Mouse (Mus musculus) small intestine, adult 2 months (tissue): ENCODE results near the gene Setd7. TPM values are rescaled to one million over a fixed set of nuclear protein-coding genes. Genes with fewer than 3 reads are reported as not detected.

Experiments
- H3K27ac ChIP-seq: fragments of 200-500 bp; 2 replicates; pipeline ENCODE4 v1.5.1; 2012; ENCODE audit warnings: low read depth, low read length, control low read depth, inconsistent platforms; ENCODE audit not compliant: insufficient read depth
- H3K27me3 ChIP-seq: fragments of 200-500 bp; 2 replicates; pipeline ENCODE4 v1.6.1; 2012; ENCODE audit warnings: mild to moderate bottlenecking, moderate library complexity, low read length, inconsistent platforms; ENCODE audit not compliant: control insufficient read depth, insufficient read depth
- H3K36me3 ChIP-seq: fragments of 200-500 bp; 2 replicates; pipeline ENCODE4 v1.6.1; 2012; ENCODE audit warnings: mild to moderate bottlenecking, low read length, control low read depth, inconsistent platforms; ENCODE audit not compliant: control insufficient read depth, insufficient read depth
- H3K4me1 ChIP-seq: fragments of 200-500 bp; 2 replicates; pipeline ENCODE4 v1.6.1; 2012; ENCODE audit warnings: low read length, inconsistent platforms, mixed read lengths; ENCODE audit not compliant: control insufficient read depth, insufficient read depth, insufficient read length
- H3K4me3 ChIP-seq: fragments of 200-500 bp; 2 replicates; pipeline ENCODE4 v1.5.1; 2012; ENCODE audit warnings: low read depth, mild to moderate bottlenecking, control low read depth, inconsistent platforms, low read length, moderate library complexity
- CTCF ChIP-seq: fragments of 200-500 bp; IDR thresholded peaks from 2 replicates; pipeline ENCODE4 v1.5.1; 2012; ENCODE audit warnings: low read depth, mild to moderate bottlenecking, control low read depth, inconsistent platforms, low read length, moderate library complexity, mixed read lengths; ENCODE audit not compliant: insufficient replicate concordance, insufficient read length; ENCODE audit errors: extremely low read depth
- POLR2A ChIP-seq: fragments of 200-500 bp; IDR thresholded peaks from 2 replicates; pipeline ENCODE4 v1.6.1; 2012; ENCODE audit warnings: low read depth, mild to moderate bottlenecking, control low read depth, inconsistent platforms, low read length, moderate library complexity
- WGBS: fragments of 180-500 bp; shearing (Covaris S2); methylation state at CpG from one replicate; pipeline ENCODE4 v1.1.7; 2018; 5-methylcytosine and 5-hydroxymethylcytosine counted together
- polyA plus RNA-seq: library from polyadenylated mRNA; depleted of rRNA; stranded (reverse); fragments of >200 nt; gene quantifications from 2 replicates; pipeline ENCODE4 v1.2.3, GENCODE M21; 2012

Gene Setd7
- polyA plus RNA-seq, 1 experiment: 8.9 TPM

GRCm38 (mm10) chr3:51544442-51545128 lies 16.1 kb downstream of the Setd7 start:
- Histone ChIP-seq H3K27me3 (no peaks in the 10 kb centered on the region), H3K27ac (no peak overlapping the region), H3K4me1 (peaks cover 3% of the 10 kb centered on the region; the same call in 1 of the 2 replicates), H3K36me3 (peaks cover 31% of the 10 kb centered on the region), H3K4me3 (no peak overlapping the region)
- WGBS: 90% methylated on average over 19 of the region's 19 CpGs
- TF ChIP-seq POLR2A: no peak
- TF ChIP-seq CTCF: no peak

- H3K27me3 ChIP-seq: no peaks in the 10 kb centered on the region
- 95% methylated on average over 9 of the region's 9 CpGs for WGBS
- peaks cover 43% of the 10 kb centered on the region for H3K36me3 ChIP-seq
- H3K4me1 ChIP-seq: no peaks in the 10 kb centered on the region
- H3K4me3 ChIP-seq: no peak overlapping the region
- H3K27ac ChIP-seq: no peak overlapping the region
- TF ChIP-seq CTCF: no peak
- TF ChIP-seq POLR2A: no peak
Measured at GRCm38 (mm10) chr3:51540659-51541058, 20.0 kb downstream of the Setd7 start.

GRCm38 (mm10) chr3:51539567-51540408 lies 20.9 kb downstream of the Setd7 start:
- no peak overlapping the region for H3K27ac ChIP-seq
- no peak overlapping the region for H3K4me3 ChIP-seq
- TF ChIP-seq POLR2A (no peak), CTCF (peak; percentile 89; the same call in 1 of the 2 replicates)
- H3K36me3 ChIP-seq: peaks cover 50% of the 10 kb centered on the region
- 45% methylated on average over 15 of the region's 15 CpGs for WGBS
- no peaks in the 10 kb centered on the region for H3K27me3 ChIP-seq
- H3K4me1 ChIP-seq: no peaks in the 10 kb centered on the region

- Histone ChIP-seq H3K27ac (no peak overlapping the region), H3K27me3 (no peaks in the 10 kb centered on the region), H3K4me1 (peaks cover 14% of the 10 kb centered on the region), H3K4me3 (no peak overlapping the region), H3K36me3 (peaks cover 53% of the 10 kb centered on the region)
- 80% methylated on average over 9 of the region's 9 CpGs for WGBS
- TF ChIP-seq POLR2A: no peak
- no peak for TF ChIP-seq CTCF
Measured at GRCm38 (mm10) chr3:51534013-51534412, 26.7 kb downstream of the Setd7 start.

GRCm38 (mm10) chr3:51533573-51533972 lies 27.1 kb downstream of the Setd7 start:
- H3K4me3 ChIP-seq: no peak overlapping the region
- no peak overlapping the region for H3K27ac ChIP-seq
- H3K27me3 ChIP-seq: no peaks in the 10 kb centered on the region
- H3K4me1 ChIP-seq: peaks cover 14% of the 10 kb centered on the region
- no peak for TF ChIP-seq POLR2A
- no peak for TF ChIP-seq CTCF
- 39% methylated on average over 5 of the region's 5 CpGs for WGBS
- peaks cover 51% of the 10 kb centered on the region for H3K36me3 ChIP-seq

- H3K4me1 ChIP-seq: peaks cover 14% of the 10 kb centered on the region
- TF ChIP-seq POLR2A (peak; percentile 16; the same call in 1 of the 2 replicates), CTCF (no peak)
- WGBS: 16% methylated on average over 5 of the region's 5 CpGs
- peak overlapping the region; percentile 91 for H3K27ac ChIP-seq
- no peaks in the 10 kb centered on the region for H3K27me3 ChIP-seq
- no peak overlapping the region for H3K4me3 ChIP-seq
- H3K36me3 ChIP-seq: peaks cover 47% of the 10 kb centered on the region
Measured at GRCm38 (mm10) chr3:51532282-51532620, 28.4 kb downstream of the Setd7 start.

- no peak for TF ChIP-seq POLR2A
- TF ChIP-seq CTCF: no peak
- H3K4me1 ChIP-seq: peaks cover 14% of the 10 kb centered on the region
- H3K4me3 ChIP-seq: no peak overlapping the region; the same call in 1 of the 2 replicates
- H3K27ac ChIP-seq: peak overlapping the region; percentile 91
- no peaks in the 10 kb centered on the region for H3K27me3 ChIP-seq
- WGBS: 26% methylated on average over 13 of the region's 13 CpGs
- peaks cover 52% of the 10 kb centered on the region for H3K36me3 ChIP-seq
Measured at GRCm38 (mm10) chr3:51531473-51532281, 29.0 kb downstream of the Setd7 start.
